Mouse (Mus musculus) heart, adult 9 months (tissue): ENCODE results near the gene Rbm18.

ENCODE experiments used
- DNase-seq, 2 experiments: peaks; one replicate each; pipeline ENCODE4 v3.0.0; 2022; ENCODE audit warnings: low spot score in 2 of 2

The Rbm18 gene

DNA sequence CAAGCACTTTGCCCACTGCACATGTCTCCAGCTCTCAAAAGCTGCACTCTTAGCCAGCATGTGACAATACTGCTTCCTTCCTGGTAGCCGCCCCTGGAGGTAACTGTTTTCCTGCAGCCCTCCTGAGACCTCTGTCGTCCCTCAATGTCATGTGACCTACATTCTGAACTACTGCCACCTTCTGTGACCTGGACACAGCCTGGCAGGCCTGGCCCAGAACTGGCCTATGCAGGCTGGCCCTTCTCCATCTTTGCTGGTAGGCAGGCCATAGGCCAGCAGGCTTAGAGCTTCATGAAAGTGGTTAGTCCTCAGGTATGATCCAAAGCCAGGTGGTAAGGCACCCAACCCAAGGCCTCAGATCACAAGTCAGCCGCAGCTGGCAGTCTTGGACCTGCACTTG lies 62.8 kb downstream of the Rbm18 start:
- DNase-seq, result peak in 1 of 2 experiments; percentile 28

DNA sequence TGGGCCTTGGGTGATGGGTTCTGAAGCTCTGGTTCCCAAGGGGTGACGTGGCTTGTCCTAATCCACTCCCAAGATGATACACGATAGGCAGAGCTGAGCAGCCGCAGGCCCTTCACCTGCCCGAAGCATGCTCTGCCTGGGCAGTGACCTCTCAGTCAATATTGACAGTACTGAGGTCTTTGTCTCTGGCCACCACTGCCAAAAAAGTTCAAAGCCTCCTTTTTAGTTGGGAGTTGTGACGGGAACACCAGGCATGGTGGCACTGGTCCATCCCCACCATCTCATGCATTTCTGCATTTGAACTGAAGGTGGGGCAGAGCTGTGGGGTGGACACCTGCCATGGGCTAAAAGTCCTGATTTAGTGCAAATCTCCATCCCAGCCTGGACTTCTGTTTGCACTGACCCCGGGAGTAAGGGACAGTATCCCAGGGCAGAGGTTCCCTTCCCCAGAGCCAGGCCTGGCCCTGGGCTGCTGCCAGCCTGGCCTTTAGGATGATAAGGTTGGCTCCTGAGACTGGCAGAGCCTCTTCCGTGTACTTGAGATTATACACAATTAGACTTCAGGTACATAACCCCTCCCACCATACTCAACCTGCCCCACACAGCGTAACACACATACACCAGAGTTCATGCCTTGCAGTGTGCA lies 64.8 kb downstream of the Rbm18 start:
- DNase-seq, result no peak

DNA sequence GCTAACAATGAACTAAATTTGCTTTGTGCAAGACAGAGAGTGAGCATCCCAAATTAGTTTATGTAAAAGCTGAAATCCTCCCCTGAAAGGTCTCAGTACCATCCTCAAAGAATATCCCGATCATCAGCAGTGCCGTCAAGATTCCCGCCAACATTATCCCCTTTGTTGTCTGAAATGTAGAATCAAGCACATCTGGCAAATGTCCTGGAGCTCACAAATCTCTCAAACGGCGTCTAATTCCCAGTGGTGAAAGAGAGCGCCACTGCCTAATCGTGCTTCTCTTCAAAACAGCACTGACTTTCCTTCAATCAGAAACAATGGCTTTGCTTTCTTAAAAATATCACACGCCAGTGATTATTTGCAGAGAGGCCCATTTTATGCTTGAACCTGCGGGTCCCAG lies 69.4 kb downstream of the Rbm18 start:
- DNase-seq, result no peak
